Mouse (Mus musculus): ENCODE results near the gene Havcr1.

GRCm38 (mm10) chr11:46810511-46810910 is 75.6 kb downstream of the Havcr1 start, which contains the start of gene Timd4:
- TF ChIP-seq TAL1 (IDR thresholded peaks at IDR 0.05; ENCODE audit: low read length) (no peak), GATA1 (IDR thresholded peaks at IDR 0.05; ENCODE audit: low read length) (no peak)

Measured in erythroblast, embryonic 14.5 days (primary cell).